ENCODE assay signal across 17 mouse cellular contexts in genomic region chr17:79937921-79938601, GRCm38 (mm10). TPM values are rescaled to one million over a fixed set of nuclear protein-coding genes. Genes with fewer than 3 reads are reported as not detected.
DNase-seq lines count a peak whose midpoint lies in the region; ATAC-seq and TF ChIP-seq lines count a peak whose summit lies in the region.
"Had no signal": no experiment of that assay in that cellular context is flagged by ENCODE, and none has a peak within 500 bp of the region (broad histone marks: within the 10 kb centered on the region; RNA-seq: fewer than 3 reads in every experiment).

No protein-coding gene starts in this region.

- no peak overlapping the region for H3K4me3 ChIP-seq in embryonic facial prominence, embryonic 14.5 days (ENCODE audit: low read depth, low read length)
- H3K4me3 ChIP-seq in embryonic facial prominence, embryonic 10.5 days: no peak overlapping the region
- no peak overlapping the region for H3K4me3 ChIP-seq in liver, embryonic 15.5 days (replicated peaks)
- H3K4me3 ChIP-seq in liver, embryonic 11.5 days (ENCODE audit: low read depth, low read length): no peak overlapping the region
- no peak overlapping the region for H3K4me3 ChIP-seq in midbrain, embryonic 10.5 days
- H3K4me3 ChIP-seq: forebrain, embryonic 15.5 days; heart, embryonic 12.5 days; kidney, embryonic 15.5 days; limb, embryonic 13.5 days; neural tube, embryonic 13.5 days had no signal

- no peak for TF ChIP-seq CTCF in brain, embryonic 14.5 days (IDR thresholded peaks at IDR 0.05; ENCODE audit: borderline replicate concordance, extremely low read depth, insufficient read depth, insufficient read length)

- H3K36me3 ChIP-seq in embryonic facial prominence, embryonic 14.5 days (ENCODE audit: control insufficient read depth, insufficient read depth, low read length): no peaks in the 10 kb centered on the region
- H3K36me3 ChIP-seq in embryonic facial prominence, embryonic 10.5 days (replicated peaks): no peaks in the 10 kb centered on the region
- no peaks in the 10 kb centered on the region for H3K36me3 ChIP-seq in liver, embryonic 15.5 days (replicated peaks)
- H3K36me3 ChIP-seq in liver, embryonic 11.5 days (ENCODE audit: control insufficient read depth, insufficient read depth, low read length): no peaks in the 10 kb centered on the region
- no peaks in the 10 kb centered on the region for H3K36me3 ChIP-seq in midbrain, embryonic 10.5 days
- H3K36me3 ChIP-seq: forebrain, embryonic 15.5 days; heart, embryonic 12.5 days; kidney, embryonic 15.5 days; limb, embryonic 13.5 days; neural tube, embryonic 13.5 days had no signal

- TF ChIP-seq POLR2A in brain, embryonic 14.5 days (IDR thresholded peaks at IDR 0.05; ENCODE audit: borderline replicate concordance, extremely low read depth, insufficient read depth, insufficient read length, poor library complexity, severe bottlenecking): no peak

- no peaks in the 10 kb centered on the region; the same call in 1 of the 2 replicates for H3K4me1 ChIP-seq in embryonic facial prominence, embryonic 14.5 days (ENCODE audit: control insufficient read depth, insufficient read depth, low read length)
- peaks cover 6% of the 10 kb centered on the region; the same call in 1 of the 2 replicates for H3K4me1 ChIP-seq in embryonic facial prominence, embryonic 10.5 days
- 0 out of 2 replicates have a peak, but pooled peaks cover 6% of the 10 kb centered on the region for H3K4me1 ChIP-seq in liver, embryonic 15.5 days (replicated peaks)
- H3K4me1 ChIP-seq in liver, embryonic 11.5 days (replicated peaks; ENCODE audit: control insufficient read depth, insufficient read depth, low read length): no peaks in the 10 kb centered on the region
- H3K4me1 ChIP-seq in midbrain, embryonic 10.5 days: no peaks in the 10 kb centered on the region
- H3K4me1 ChIP-seq: heart, embryonic 12.5 days; kidney, embryonic 15.5 days; neural tube, embryonic 13.5 days had no signal

- no peak overlapping the region for H3K9ac ChIP-seq in embryonic facial prominence, embryonic 14.5 days (ENCODE audit: low read depth, low read length)
- no peak overlapping the region for H3K9ac ChIP-seq in liver, embryonic 15.5 days
- H3K9ac ChIP-seq in liver, embryonic 11.5 days (ENCODE audit: low read depth, low read length): no peak overlapping the region
- H3K9ac ChIP-seq: forebrain, embryonic 15.5 days; heart, embryonic 12.5 days; kidney, embryonic 15.5 days; limb, embryonic 13.5 days; neural tube, embryonic 13.5 days had no signal

- H3K4me2 ChIP-seq in embryonic facial prominence, embryonic 14.5 days (ENCODE audit: low read depth, low read length): no peak overlapping the region
- no peak overlapping the region for H3K4me2 ChIP-seq in liver, embryonic 15.5 days
- no peak overlapping the region for H3K4me2 ChIP-seq in liver, embryonic 11.5 days
- H3K4me2 ChIP-seq: forebrain, embryonic 15.5 days; heart, embryonic 12.5 days; kidney, embryonic 15.5 days; limb, embryonic 13.5 days; neural tube, embryonic 13.5 days had no signal

- ATAC-seq in embryonic facial prominence, embryonic 14.5 days (ENCODE audit: low read depth): no peak
- peak; percentile 64 for ATAC-seq in liver, embryonic 15.5 days (ENCODE audit: insufficient read depth)
- no peak for ATAC-seq in liver, embryonic 11.5 days (replicated peaks; ENCODE audit: low FRiP score)
- ATAC-seq: forebrain, embryonic 15.5 days had no signal

- DNase-seq in embryonic facial prominence, embryonic 14.5 days (ENCODE audit: low spot score): peak; percentile 46
- DNase-seq in embryonic facial prominence, embryonic 10.5 days (ENCODE audit: low spot score): no peak
- DNase-seq in liver, embryonic 11.5 days (ENCODE audit: low spot score): no peak
- peak; percentile 50 for DNase-seq in brain, embryonic 14.5 days (ENCODE audit: low read depth)
- peak; percentile 27 for DNase-seq in yolk sac, embryonic 10.5 days (ENCODE audit: low spot score)
- DNase-seq in thymus, adult 18-20 months: no peak
- DNase-seq in midbrain, embryonic 10.5 days (ENCODE audit: low spot score): no peak
- DNase-seq: cerebellum, adult 8-10 months; heart, postnatal 36 days; lung, postnatal 10 days; thymus, postnatal 14 days had no signal

- no peaks in the 10 kb centered on the region for H3K9me3 ChIP-seq in embryonic facial prominence, embryonic 14.5 days (ENCODE audit: control insufficient read depth, low read length)
- H3K9me3 ChIP-seq in embryonic facial prominence, embryonic 10.5 days: no peaks in the 10 kb centered on the region
- no peaks in the 10 kb centered on the region for H3K9me3 ChIP-seq in liver, embryonic 15.5 days (replicated peaks)
- H3K9me3 ChIP-seq in liver, embryonic 11.5 days (ENCODE audit: control insufficient read depth, low read length): no peaks in the 10 kb centered on the region
- H3K9me3 ChIP-seq in midbrain, embryonic 10.5 days (replicated peaks): no peaks in the 10 kb centered on the region
- H3K9me3 ChIP-seq: forebrain, embryonic 15.5 days; heart, embryonic 12.5 days; kidney, embryonic 15.5 days; limb, embryonic 13.5 days; neural tube, embryonic 13.5 days had no signal

- H3K27ac ChIP-seq in embryonic facial prominence, embryonic 14.5 days (replicated peaks; ENCODE audit: low read depth, low read length): no peak overlapping the region
- no peak overlapping the region for H3K27ac ChIP-seq in embryonic facial prominence, embryonic 10.5 days (replicated peaks)
- H3K27ac ChIP-seq in liver, embryonic 15.5 days (replicated peaks): peak overlapping the region; percentile 29; the same call in 1 of the 2 replicates
- no peak overlapping the region for H3K27ac ChIP-seq in liver, embryonic 11.5 days (ENCODE audit: low read depth, low read length)
- H3K27ac ChIP-seq in midbrain, embryonic 10.5 days (replicated peaks): no peak overlapping the region
- H3K27ac ChIP-seq: forebrain, embryonic 15.5 days; kidney, embryonic 15.5 days; limb, embryonic 13.5 days; neural tube, embryonic 13.5 days had no signal

- H3K27me3 ChIP-seq in embryonic facial prominence, embryonic 14.5 days (replicated peaks; ENCODE audit: control insufficient read depth, insufficient read depth, low read length): no peaks in the 10 kb centered on the region
- no peaks in the 10 kb centered on the region for H3K27me3 ChIP-seq in embryonic facial prominence, embryonic 10.5 days (replicated peaks; ENCODE audit: low read depth, poor library complexity, severe bottlenecking)
- H3K27me3 ChIP-seq in liver, embryonic 15.5 days: 0 out of 2 replicates have a peak, but pooled peaks cover 4% of the 10 kb centered on the region
- H3K27me3 ChIP-seq in liver, embryonic 11.5 days (replicated peaks; ENCODE audit: control insufficient read depth, insufficient read depth, low read length): no peaks in the 10 kb centered on the region
- H3K27me3 ChIP-seq in midbrain, embryonic 10.5 days (ENCODE audit: low read depth, poor library complexity, severe bottlenecking): no peaks in the 10 kb centered on the region
- H3K27me3 ChIP-seq: forebrain, embryonic 15.5 days; heart, embryonic 12.5 days; kidney, embryonic 15.5 days; limb, embryonic 13.5 days; neural tube, embryonic 13.5 days had no signal

- 67% methylated on average over 10 of the region's 10 CpGs for WGBS in embryonic facial prominence, embryonic 14.5 days
- WGBS in embryonic facial prominence, embryonic 10.5 days: 78% methylated on average over 10 of the region's 10 CpGs
- 62% methylated on average over 10 of the region's 10 CpGs for WGBS in liver, embryonic 15.5 days (ENCODE audit: insufficient replicate concordance)
- 79% methylated on average over 10 of the region's 10 CpGs for WGBS in liver, embryonic 11.5 days
- 88% methylated on average over 10 of the region's 10 CpGs for WGBS in midbrain, embryonic 10.5 days

RNA-seq across cellular contexts. Expression of gene Atl2, which starts 42.1 kb away (rescaled TPM):
- 29.7 and 31.7 TPM in 2 replicates for polyA plus RNA-seq in embryonic facial prominence, embryonic 14.5 days (2014; fragmentation: Nextera tagmentation; extraction: Ambion mirVana)
- polyA plus RNA-seq in embryonic facial prominence, embryonic 10.5 days (2016; fragmentation: Nextera tagmentation; extraction: Ambion mirVana): 37.5 and 38.1 TPM in 2 replicates
- 29.7 and 30.2 TPM in 2 replicates for polyA plus RNA-seq in liver, embryonic 15.5 days (2015; fragmentation: Nextera tagmentation; extraction: Ambion mirVana)
- 51.0 and 58.7 TPM in 2 replicates for polyA plus RNA-seq in liver, embryonic 11.5 days (2014; fragmentation: Nextera tagmentation; extraction: Ambion mirVana)
- 27.8 and 28.9 TPM in 2 replicates for polyA plus RNA-seq in brain, embryonic 14.5 days (2012; rRNA removed)
- 36.2 and 37.7 TPM in 2 replicates for polyA plus RNA-seq in midbrain, embryonic 10.5 days (2016; fragmentation: Nextera tagmentation; extraction: Ambion mirVana)

Comparison
In these comparisons a context has a peak if more than half of its experiments do, and no peak if none do; other contexts are left out.
1. DNase-seq: peak in embryonic facial prominence, embryonic 14.5 days (single experiment), brain, embryonic 14.5 days (single experiment) and yolk sac, embryonic 10.5 days (single experiment); none in embryonic facial prominence, embryonic 10.5 days (single experiment), liver, embryonic 11.5 days (single experiment), thymus, adult 18-20 months (0 of 2) and midbrain, embryonic 10.5 days (single experiment).